Mouse (Mus musculus) kidney, postnatal 0 days (tissue): Measurements from ENCODE around the gene Xrcc1. TPM values are rescaled to one million over a fixed set of nuclear protein-coding genes. Genes with fewer than 3 reads are reported as not detected.

Source experiments
- ATAC-seq: fragments of 200-750 bp; cut with Nextera tagmentation; replicated peaks from 2 replicates; pipeline ENCODE4 v1.8.0; 2017; ENCODE audit warnings: low read depth, moderate number of reproducible peaks, moderate TSS enrichment, moderate library complexity; ENCODE audit not compliant: low FRiP score
- DNase-seq: peaks from one replicate; pipeline ENCODE4 v3.0.0-alpha.2; 2016; ENCODE audit warnings: low spot score
- H3K27ac ChIP-seq: fragments of 300-500 bp; sonication (generic); 2 replicates; pipeline ENCODE4 v1.5.1; 2014; ENCODE audit warnings: mild to moderate bottlenecking
- H3K27me3 ChIP-seq: fragments of 300-500 bp; sonication (generic); 2 replicates; pipeline ENCODE4 v1.6.1; 2014; ENCODE audit warnings: low read length, mixed read lengths; ENCODE audit not compliant: insufficient read depth
- H3K36me3 ChIP-seq: fragments of 300-500 bp; sonication (generic); 2 replicates; pipeline ENCODE4 v1.6.1; 2014; ENCODE audit warnings: low read length, mixed read lengths; ENCODE audit not compliant: insufficient read depth
- H3K4me1 ChIP-seq: fragments of 300-500 bp; sonication (generic); replicated peaks from 2 replicates; pipeline ENCODE4 v1.6.1; 2014; ENCODE audit warnings: antibody characterized with exemption, low read length, mixed read lengths; ENCODE audit not compliant: insufficient read depth
- H3K4me2 ChIP-seq: fragments of 300-500 bp; sonication (generic); 2 replicates; pipeline ENCODE4 v1.6.1; 2014; ENCODE audit warnings: mild to moderate bottlenecking, low read length, moderate library complexity, mixed read lengths
- H3K4me3 ChIP-seq: fragments of 300-500 bp; sonication (generic); replicated peaks from 2 replicates; pipeline ENCODE4 v1.5.1; 2014; ENCODE audit warnings: low read depth, low read length
- H3K9ac ChIP-seq: fragments of 300-500 bp; sonication (generic); 2 replicates; pipeline ENCODE4 v1.6.1; 2014; ENCODE audit warnings: low read depth, low read length
- H3K9me3 ChIP-seq: fragments of 300-500 bp; sonication (generic); replicated peaks from 2 replicates; pipeline ENCODE4 v1.6.1; 2016; ENCODE audit warnings: low read length, inconsistent platforms, mixed read lengths
- CTCF ChIP-seq: IDR thresholded peaks from 2 replicates; pipeline ENCODE4 v1.5.1; 2016; ENCODE audit warnings: antibody characterized with exemption, low read depth, mild to moderate bottlenecking, moderate library complexity
- WGBS: fragments of 180-500 bp; shearing (Covaris S2); extraction: QIAGEN DNeasy Blood & Tissue Kit; methylation state at CpG from one replicate; pipeline ENCODE4 v1.1.7; 2014; 5-methylcytosine and 5-hydroxymethylcytosine counted together
- polyA plus RNA-seq: library from polyadenylated mRNA; unstranded; fragments of >200 nt; fragmentation: Nextera tagmentation; extraction: Ambion mirVana; gene quantifications from 2 replicates; pipeline ENCODE4 v1.2.1, GENCODE M21; 2015

Gene Xrcc1
- polyA plus RNA-seq, 1 experiment from 2014 or later: 58.4 TPM

DNA sequence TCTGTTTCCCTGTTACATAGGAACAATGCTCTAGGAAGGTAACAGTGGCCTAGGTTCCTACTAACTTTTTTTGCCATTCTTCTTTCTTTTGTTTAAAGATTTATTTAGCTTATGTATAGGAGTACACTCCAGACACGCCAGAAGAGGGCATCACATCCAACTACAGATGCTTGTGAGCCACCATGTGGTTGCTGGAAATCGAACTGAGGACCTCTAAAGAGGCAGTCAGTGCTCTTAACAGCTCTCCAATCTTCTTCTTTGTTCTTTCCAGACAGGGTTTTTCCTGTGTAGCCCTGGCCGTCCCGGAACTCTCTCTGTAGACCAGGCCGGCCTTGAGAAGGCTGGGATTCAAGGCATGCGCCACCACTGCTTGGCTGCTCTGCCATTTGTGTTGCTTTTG lies 21.1 kb upstream of the Xrcc1 start:
- no peak for ATAC-seq
- H3K9me3 ChIP-seq: no peaks in the 10 kb centered on the region

DNA sequence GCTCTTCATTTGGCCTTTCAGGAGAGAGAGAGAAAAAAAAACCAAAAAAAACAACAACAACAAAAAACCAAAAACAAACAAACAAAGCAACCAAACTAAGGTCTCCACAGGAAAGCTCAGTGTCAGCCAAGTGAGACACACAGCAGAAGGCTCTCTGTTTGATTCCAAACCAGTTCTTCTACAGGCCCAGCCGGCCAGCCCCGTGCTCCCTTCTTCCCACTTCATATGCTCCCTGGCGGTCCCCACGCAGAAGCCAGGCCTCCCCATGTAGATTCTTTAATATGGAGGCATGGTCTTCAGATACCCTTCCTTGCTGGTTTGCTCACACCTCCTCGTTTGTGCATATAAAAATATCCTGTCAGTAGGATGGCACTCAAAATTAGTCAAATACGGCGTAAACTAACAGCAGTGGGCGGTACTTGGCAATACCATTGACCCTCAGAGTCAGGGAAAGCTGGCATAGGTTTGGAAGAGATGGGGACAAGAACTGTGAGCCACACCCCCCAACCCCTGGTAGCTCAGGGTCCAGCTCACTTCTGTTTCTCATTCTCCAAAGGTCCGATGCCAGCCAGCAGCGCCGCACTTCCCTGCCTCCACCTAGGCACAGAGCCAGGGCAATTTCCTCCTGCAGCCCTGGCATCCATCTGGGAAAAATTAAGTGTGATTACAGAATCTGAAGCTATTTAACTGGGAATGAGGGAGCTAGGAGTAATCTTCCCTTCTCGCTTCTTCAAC lies 20.2 kb upstream of the Xrcc1 start:
- no peak overlapping the region for H3K27ac ChIP-seq
- no peak overlapping the region for H3K4me3 ChIP-seq
- no peak for DNase-seq
- no peak for ATAC-seq
- no peaks in the 10 kb centered on the region for H3K27me3 ChIP-seq
- H3K4me2 ChIP-seq: no peak overlapping the region
- no peak overlapping the region for H3K9ac ChIP-seq
- H3K4me1 ChIP-seq: peaks cover 5% of the 10 kb centered on the region; the same call in 1 of the 2 replicates
- H3K9me3 ChIP-seq: no peaks in the 10 kb centered on the region
- 85% methylated on average over 12 of the region's 12 CpGs for WGBS
- H3K36me3 ChIP-seq: no peaks in the 10 kb centered on the region
- no peak for TF ChIP-seq CTCF

More for the DNA sequence above, 21.1 kb upstream of the Xrcc1 start:
- no peaks in the 10 kb centered on the region for H3K27me3 ChIP-seq
- peaks cover 5% of the 10 kb centered on the region; the same call in 1 of the 2 replicates for H3K4me1 ChIP-seq
- WGBS: 81% methylated on average over 6 of the region's 6 CpGs
- no peak overlapping the region for H3K27ac ChIP-seq
- DNase-seq: no peak
- TF ChIP-seq CTCF: 0 out of 2 replicates have a peak, but pooled peaks have one; percentile 15
- no peak overlapping the region for H3K4me2 ChIP-seq
- no peak overlapping the region for H3K4me3 ChIP-seq
- H3K36me3 ChIP-seq: no peaks in the 10 kb centered on the region
- H3K9ac ChIP-seq: no peak overlapping the region

DNA sequence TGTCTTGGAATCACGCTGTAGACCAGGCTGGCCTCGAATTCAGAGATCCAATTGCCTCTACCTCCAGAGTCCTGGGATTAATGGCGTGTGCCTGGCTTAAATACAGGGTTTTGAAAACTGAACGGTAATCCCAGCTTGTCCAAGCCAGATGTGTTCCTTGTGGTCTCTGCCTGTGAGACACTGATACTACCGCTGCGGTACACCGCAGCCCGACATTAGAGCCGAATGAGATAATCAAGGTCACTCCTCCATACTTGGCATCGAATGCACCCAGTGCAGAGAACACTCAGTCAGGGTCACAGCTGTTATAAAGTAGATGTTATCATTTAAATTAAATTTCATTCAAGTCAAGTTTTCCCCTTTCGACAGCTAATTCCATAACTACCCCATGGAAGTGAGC lies 17.2 kb upstream of the Xrcc1 start:
- H3K9ac ChIP-seq: no peak overlapping the region
- DNase-seq (no peak), ATAC-seq (no peak)
- TF ChIP-seq CTCF: no peak
- H3K27me3 ChIP-seq: no peaks in the 10 kb centered on the region
- H3K9me3 ChIP-seq: no peaks in the 10 kb centered on the region
- no peak overlapping the region for H3K4me3 ChIP-seq
- WGBS: 82% methylated on average over 11 of the region's 11 CpGs
- peaks cover 9% of the 10 kb centered on the region; the same call in 1 of the 2 replicates for H3K4me1 ChIP-seq
- H3K36me3 ChIP-seq: peaks cover 9% of the 10 kb centered on the region; the same call in 1 of the 2 replicates
- H3K27ac ChIP-seq: no peak overlapping the region
- H3K4me2 ChIP-seq: no peak overlapping the region

DNA sequence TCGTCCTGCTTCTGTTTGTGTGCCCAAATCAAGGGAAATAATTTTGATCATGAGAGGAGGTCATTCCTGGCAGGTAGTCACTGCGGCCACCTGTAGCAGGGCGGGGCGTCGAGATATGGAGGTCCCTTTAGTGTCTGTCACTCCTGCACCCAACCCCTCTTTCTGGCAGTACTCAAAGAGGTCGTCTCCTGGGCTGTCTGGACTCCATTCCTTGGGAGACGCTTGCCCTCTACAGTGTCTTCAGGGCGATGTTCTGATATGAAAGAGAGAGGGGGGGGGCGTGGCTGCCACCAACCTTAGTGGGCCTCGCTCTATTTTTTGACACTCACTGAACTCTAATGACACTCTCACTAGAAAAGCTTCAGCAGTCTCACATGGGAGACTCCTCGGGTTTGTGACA lies 16.5 kb upstream of the Xrcc1 start:
- ATAC-seq: no peak
- peaks cover 9% of the 10 kb centered on the region; the same call in 1 of the 2 replicates for H3K4me1 ChIP-seq
- H3K27ac ChIP-seq: peak overlapping the region; percentile 94
- peak overlapping the region; percentile 90 for H3K4me2 ChIP-seq
- TF ChIP-seq CTCF: no peak
- no peaks in the 10 kb centered on the region for H3K27me3 ChIP-seq
- DNase-seq: no peak
- H3K4me3 ChIP-seq: peak overlapping the region; percentile 56
- peaks cover 16% of the 10 kb centered on the region for H3K36me3 ChIP-seq
- no peaks in the 10 kb centered on the region for H3K9me3 ChIP-seq
- peak overlapping the region; percentile 74 for H3K9ac ChIP-seq
- WGBS: 49% methylated on average over 11 of the region's 11 CpGs

DNA sequence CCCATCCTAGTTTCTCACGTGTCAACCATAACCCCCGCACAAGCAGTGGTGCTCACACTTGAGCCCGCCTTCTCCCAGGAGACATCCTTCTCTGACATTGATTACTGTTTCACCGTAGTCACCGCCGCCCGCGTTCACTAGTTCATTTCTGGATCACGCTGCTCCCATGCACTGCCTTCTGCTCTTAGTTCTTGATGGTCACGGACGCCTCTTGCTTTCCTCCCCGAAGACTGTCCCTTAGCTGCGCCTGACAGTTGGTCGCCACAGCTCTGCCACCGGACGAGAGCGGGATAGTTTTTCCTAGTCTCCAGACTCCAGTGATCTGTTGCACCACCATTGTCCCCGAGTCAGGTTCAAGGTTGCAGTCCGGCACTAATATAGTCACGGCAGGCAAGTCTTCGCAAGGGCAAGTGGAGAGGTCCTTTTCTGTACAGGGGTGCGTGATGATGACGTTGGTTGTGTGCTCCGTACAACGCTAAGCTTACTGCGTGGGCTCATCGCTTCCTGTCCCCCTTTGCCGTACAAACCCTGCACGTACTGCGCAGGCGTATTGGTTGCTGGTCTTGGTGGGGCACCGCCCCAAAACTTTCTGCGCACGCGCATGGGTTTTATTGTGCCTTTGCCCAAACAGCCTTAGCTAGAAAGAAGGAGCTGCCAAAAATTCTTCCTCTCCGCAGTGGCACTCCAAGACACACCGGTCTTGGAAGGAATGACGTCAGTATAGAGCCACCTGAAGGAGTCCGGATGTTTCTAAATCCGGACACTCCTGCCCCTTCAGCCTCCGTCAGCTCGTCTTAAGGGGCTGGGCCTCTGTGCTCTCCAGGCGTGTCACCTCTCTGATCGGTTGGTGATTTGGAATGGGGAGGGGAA lies 15.8 kb upstream of the Xrcc1 start, which contains the start of gene Irgq:
TSS of gene Irgq (plus strand) at position 628 of the 870 bp plus-strand sequence.
- peak within 1 kb of the TSS; percentile 74 for H3K9ac ChIP-seq
- DNase-seq (peak; percentile 100), ATAC-seq (peak; percentile 93)
- H3K4me1 ChIP-seq: peaks cover 9% of the 10 kb centered on the region; the same call in 1 of the 2 replicates
- H3K27ac ChIP-seq: peak within 1 kb of the TSS; percentile 94
- H3K36me3 ChIP-seq: peaks cover 17% of the 10 kb centered on the region
- H3K4me2 ChIP-seq: peak within 1 kb of the TSS; percentile 90
- WGBS: under 1% methylated on average over 44 of the region's 44 CpGs
- H3K27me3 ChIP-seq: no peaks in the 10 kb centered on the region
- TF ChIP-seq CTCF: no peak
- peak within 1 kb of the TSS; percentile 56 for H3K4me3 ChIP-seq
- H3K9me3 ChIP-seq: no peaks in the 10 kb centered on the region
